Mouse (Mus musculus) intestine, embryonic 14.5 days (tissue): ENCODE measurements around the gene Dmrtc2. TPM values are rescaled to one million over a fixed set of nuclear protein-coding genes. Genes with fewer than 3 reads are reported as not detected.

Experiments used
- ATAC-seq: fragments of 200-750 bp; cut with Nextera tagmentation; replicated peaks from 2 replicates; pipeline ENCODE4 v1.8.0; 2017; ENCODE audit warnings: low read depth, moderate number of reproducible peaks, moderate TSS enrichment, moderate library complexity; ENCODE audit not compliant: low FRiP score, low TSS enrichment
- DNase-seq: peaks from one replicate; pipeline ENCODE4 v3.0.0-alpha.2; 2018; ENCODE audit warnings: low spot score
- H3K27ac ChIP-seq: fragments of 300-500 bp; sonication (generic); 2 replicates; pipeline ENCODE4 v1.5.1; 2014; ENCODE audit warnings: low read depth, mild to moderate bottlenecking, control low read depth
- H3K27me3 ChIP-seq: fragments of 300-500 bp; sonication (generic); replicated peaks from 2 replicates; pipeline ENCODE4 v1.6.1; 2014; ENCODE audit warnings: low read length, control low read depth; ENCODE audit not compliant: control insufficient read depth, insufficient read depth
- H3K36me3 ChIP-seq: fragments of 300-500 bp; sonication (generic); 2 replicates; pipeline ENCODE4 v1.6.1; 2014; ENCODE audit warnings: low read length, control low read depth; ENCODE audit not compliant: control insufficient read depth, insufficient read depth
- H3K4me1 ChIP-seq: fragments of 300-500 bp; sonication (generic); replicated peaks from 2 replicates; pipeline ENCODE4 v1.6.1; 2014; ENCODE audit warnings: low read length, control low read depth, mixed read lengths; ENCODE audit not compliant: control insufficient read depth, insufficient read depth
- H3K4me2 ChIP-seq: fragments of 300-500 bp; sonication (generic); 2 replicates; pipeline ENCODE4 v1.6.1; 2014; ENCODE audit warnings: low read length
- H3K4me3 ChIP-seq: fragments of 300-500 bp; sonication (generic); 2 replicates; pipeline ENCODE4 v1.5.1; 2014; ENCODE audit warnings: low read depth, low read length, control low read depth, mixed read lengths
- H3K9ac ChIP-seq: fragments of 300-500 bp; sonication (generic); 2 replicates; pipeline ENCODE4 v1.6.1; 2014; ENCODE audit warnings: mild to moderate bottlenecking, low read length
- H3K9me3 ChIP-seq: fragments of 300-500 bp; sonication (generic); 2 replicates; pipeline ENCODE4 v1.6.1; 2016; ENCODE audit warnings: low read length, control low read depth; ENCODE audit not compliant: control insufficient read depth
- WGBS: fragments of 180-500 bp; shearing (Covaris S2); extraction: QIAGEN DNeasy Blood & Tissue Kit; methylation state at CpG from one replicate; pipeline ENCODE4 v1.1.7; 2014; 5-methylcytosine and 5-hydroxymethylcytosine counted together
- polyA plus RNA-seq: library from polyadenylated mRNA; unstranded; fragments of >200 nt; fragmentation: Nextera tagmentation; extraction: Ambion mirVana; gene quantifications from 2 replicates; pipeline ENCODE4 v1.2.1, GENCODE M21; 2014

Gene Dmrtc2
- polyA plus RNA-seq, 1 experiment from 2014 or later = not detected

DNA sequence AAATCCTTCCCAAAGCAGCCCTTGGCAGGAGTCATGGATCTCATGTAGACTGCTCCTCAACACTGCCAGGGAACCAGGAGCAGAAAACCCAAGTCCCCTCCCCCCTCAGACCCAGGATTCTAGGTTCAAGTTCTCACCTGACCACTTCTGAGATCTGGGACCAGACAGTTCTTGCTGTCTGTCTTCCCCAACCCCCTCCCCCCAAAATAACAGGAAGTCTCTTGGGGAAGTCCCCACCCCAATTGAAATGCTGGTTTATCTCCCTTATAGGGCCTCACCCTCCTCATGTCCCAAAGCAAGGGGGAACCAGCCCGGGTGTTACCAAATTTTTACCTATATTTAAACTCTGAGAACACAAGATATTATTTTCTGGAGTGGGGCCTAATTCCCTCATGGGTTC, 32.0 kb downstream of the Dmrtc2 start:
- peak overlapping the region; percentile 88 for H3K27ac ChIP-seq

DNA sequence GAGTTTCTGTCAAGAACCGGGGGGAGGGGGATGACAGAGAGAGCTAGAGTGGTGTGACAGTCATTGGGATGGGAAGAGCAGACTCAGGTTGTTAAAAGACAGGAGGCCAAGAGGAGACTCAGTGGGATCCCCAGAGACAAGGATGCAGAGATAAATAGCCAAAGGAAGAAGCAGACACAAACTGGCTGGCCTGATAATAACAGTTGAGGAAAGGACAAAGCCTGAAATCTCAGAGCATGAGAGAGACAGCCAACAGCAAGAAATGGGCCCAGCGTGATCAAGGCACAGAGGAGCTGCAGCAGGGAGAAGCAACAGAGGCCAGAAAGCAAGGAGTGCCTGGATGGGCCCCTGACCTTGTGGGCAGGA, 32.4 kb downstream of the Dmrtc2 start:
- peak overlapping the region; percentile 70 for H3K4me3 ChIP-seq
- ATAC-seq = no peak
- H3K27me3 ChIP-seq = no peaks in the 10 kb centered on the region
- H3K9ac ChIP-seq = peak overlapping the region; percentile 80
- DNase-seq = no peak
- 47% methylated on average over 2 of the region's 2 CpGs for WGBS
- H3K9me3 ChIP-seq = no peaks in the 10 kb centered on the region
- peaks cover 27% of the 10 kb centered on the region for H3K4me1 ChIP-seq
- H3K4me2 ChIP-seq = peak overlapping the region; percentile 83
- peak overlapping the region; percentile 88 for H3K27ac ChIP-seq
- H3K36me3 ChIP-seq = no peaks in the 10 kb centered on the region

More for the DNA sequence above, 32.0 kb downstream of the Dmrtc2 start:
- Histone ChIP-seq H3K4me3 (peak overlapping the region; percentile 70; the same call in 1 of the 2 replicates), H3K9me3 (no peaks in the 10 kb centered on the region), H3K4me2 (peak overlapping the region; percentile 83; the same call in 1 of the 2 replicates), H3K36me3 (no peaks in the 10 kb centered on the region), H3K4me1 (peaks cover 23% of the 10 kb centered on the region), H3K27me3 (no peaks in the 10 kb centered on the region), H3K9ac (no peak overlapping the region)
- DNase-seq (no peak), ATAC-seq (no peak)
- 50% methylated on average over 1 of the region's 1 CpGs for WGBS

DNA sequence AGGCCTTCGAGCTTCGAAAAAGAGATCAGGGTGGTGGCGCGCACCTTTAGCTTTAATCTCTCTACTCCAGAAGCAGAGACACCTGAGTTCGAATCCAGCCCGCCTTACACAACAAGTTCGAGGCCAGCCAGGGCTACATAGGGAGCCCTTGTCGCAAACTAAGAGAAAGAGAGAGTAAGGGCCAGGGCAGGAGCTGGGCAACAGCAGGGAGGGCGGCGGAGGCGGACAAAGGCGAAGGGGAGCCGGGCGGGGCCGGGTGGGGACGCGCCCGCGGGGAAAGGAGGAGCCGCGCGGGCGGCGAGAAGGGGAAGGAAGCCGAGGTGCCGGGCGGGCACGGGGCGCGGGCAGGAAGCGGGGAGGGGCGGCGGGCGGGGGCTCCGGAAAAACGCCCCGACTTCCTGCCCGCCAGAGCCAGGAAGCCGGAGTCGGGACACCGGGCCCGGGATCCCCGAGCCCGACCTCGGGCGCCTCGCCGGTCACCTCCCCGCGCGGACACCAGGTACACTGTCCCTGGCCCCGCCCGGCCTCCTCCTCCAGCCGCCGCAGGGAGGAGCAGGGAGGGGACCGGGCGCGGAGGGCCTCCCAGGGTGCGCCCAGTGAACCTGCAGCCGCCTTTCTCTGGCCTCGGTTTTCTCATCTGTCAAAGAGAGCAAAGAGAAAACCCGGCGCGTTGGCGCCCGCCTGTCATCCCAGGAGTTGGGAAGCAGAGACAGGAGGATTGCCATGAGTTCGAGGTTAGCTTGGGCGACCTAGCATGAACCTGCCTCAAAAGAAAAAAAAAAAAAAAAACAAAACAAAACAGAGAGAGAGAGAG, 33.0 kb downstream of the Dmrtc2 start, which contains the start of gene Arhgef1:
Gene Arhgef1 (plus strand): TSS at position 283 of the 814 bp plus-strand sequence.
- ATAC-seq (peak; percentile 25; the same call in 1 of the 2 replicates), DNase-seq (peak; percentile 81)
- H3K4me3 ChIP-seq = peak within 1 kb of the TSS; percentile 70
- no peaks in the 10 kb centered on the region for H3K36me3 ChIP-seq
- H3K4me1 ChIP-seq = peaks cover 30% of the 10 kb centered on the region
- peak within 1 kb of the TSS; percentile 88 for H3K27ac ChIP-seq
- peak within 1 kb of the TSS; percentile 80 for H3K9ac ChIP-seq
- no peaks in the 10 kb centered on the region for H3K9me3 ChIP-seq
- H3K4me2 ChIP-seq = peak within 1 kb of the TSS; percentile 83
- WGBS = 6% methylated on average over 39 of the region's 68 CpGs
- H3K27me3 ChIP-seq = no peaks in the 10 kb centered on the region

DNA sequence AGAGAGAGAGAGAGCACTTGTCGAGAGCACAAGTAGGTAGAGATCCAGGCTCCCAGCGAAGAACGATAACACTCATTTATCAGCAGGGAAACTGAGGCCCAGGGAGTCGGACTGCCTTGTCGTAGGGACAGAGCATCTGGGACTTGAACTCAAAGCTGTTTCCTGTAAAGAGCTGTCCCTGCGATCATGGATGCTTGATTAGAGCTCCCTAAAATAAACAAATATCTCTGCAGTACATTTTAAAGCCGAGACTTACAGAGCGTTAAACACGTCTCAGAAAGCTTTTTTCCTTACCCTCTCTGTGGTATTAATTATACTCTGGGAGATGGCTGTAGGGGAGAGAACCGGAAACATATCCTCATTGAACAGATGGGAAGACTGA, 33.6 kb downstream of the Dmrtc2 start:
- peak overlapping the region; percentile 83 for H3K4me2 ChIP-seq
- 19% methylated on average over 10 of the region's 10 CpGs for WGBS
- ATAC-seq (no peak), DNase-seq (no peak)
- no peaks in the 10 kb centered on the region for H3K27me3 ChIP-seq
- H3K36me3 ChIP-seq = peaks cover 1% of the 10 kb centered on the region; the same call in 1 of the 2 replicates
- peak overlapping the region; percentile 80 for H3K9ac ChIP-seq
- peaks cover 30% of the 10 kb centered on the region for H3K4me1 ChIP-seq
- H3K27ac ChIP-seq = peak overlapping the region; percentile 88
- H3K9me3 ChIP-seq = no peaks in the 10 kb centered on the region
- H3K4me3 ChIP-seq = peak overlapping the region; percentile 70

DNA sequence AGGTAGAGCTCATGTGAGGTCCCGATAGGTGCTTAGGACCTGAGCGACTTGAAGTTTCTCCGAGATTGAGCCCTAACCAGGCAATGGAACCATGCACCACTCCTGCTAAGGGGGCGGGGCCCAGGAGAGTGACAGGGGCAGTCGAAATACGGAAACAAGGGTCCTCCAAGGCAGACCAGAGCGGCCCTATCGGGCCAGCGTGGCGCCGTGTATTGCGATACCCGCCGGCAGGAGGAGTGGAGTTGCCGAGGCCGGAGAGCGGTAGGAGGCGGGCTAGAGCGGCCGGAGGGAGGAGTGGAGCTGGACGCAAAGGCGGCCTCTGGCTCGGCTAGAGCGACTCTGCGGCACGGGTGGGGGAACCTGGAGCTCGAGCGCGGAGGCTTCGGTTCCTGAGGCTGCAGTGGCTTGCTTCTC, 34.2 kb downstream of the Dmrtc2 start:
- peaks cover 30% of the 10 kb centered on the region for H3K4me1 ChIP-seq
- H3K9ac ChIP-seq = peak overlapping the region; percentile 71
- H3K36me3 ChIP-seq = peaks cover 8% of the 10 kb centered on the region; the same call in 1 of the 2 replicates
- H3K9me3 ChIP-seq = no peaks in the 10 kb centered on the region
- DNase-seq (peak; percentile 95), ATAC-seq (peak; percentile 94)
- peak overlapping the region; percentile 83 for H3K4me2 ChIP-seq
- peak overlapping the region; percentile 70 for H3K4me3 ChIP-seq
- 1% methylated on average over 29 of the region's 30 CpGs for WGBS
- peak overlapping the region; percentile 88; the same call in 1 of the 2 replicates for H3K27ac ChIP-seq
- H3K27me3 ChIP-seq = no peaks in the 10 kb centered on the region

DNA sequence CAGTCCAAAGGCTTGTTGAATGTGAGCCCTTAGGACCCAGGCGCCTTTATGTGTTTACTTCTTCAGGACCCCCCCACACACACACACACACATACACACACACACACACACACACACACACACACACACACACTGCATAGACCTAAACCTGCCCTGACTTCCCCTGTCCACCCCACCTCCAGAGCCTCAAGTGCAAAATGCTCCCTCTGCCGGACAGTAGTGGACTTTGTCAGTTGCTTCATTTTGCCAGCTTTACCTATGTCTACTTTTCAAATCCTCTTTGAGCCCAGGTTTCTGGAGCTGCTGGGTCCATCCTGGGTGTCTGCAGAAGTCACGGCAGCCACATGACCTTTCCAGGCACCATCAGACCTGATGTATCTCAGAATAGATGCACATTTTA, 35.1 kb downstream of the Dmrtc2 start:
- peak overlapping the region; percentile 71 for H3K9ac ChIP-seq
- no peak overlapping the region for H3K27ac ChIP-seq
- no peaks in the 10 kb centered on the region for H3K9me3 ChIP-seq
- H3K4me1 ChIP-seq = peaks cover 30% of the 10 kb centered on the region
- H3K36me3 ChIP-seq = peaks cover 15% of the 10 kb centered on the region
- 19% methylated on average over 3 of the region's 3 CpGs for WGBS
- DNase-seq = no peak
- H3K4me3 ChIP-seq = peak overlapping the region; percentile 70
- peak overlapping the region; percentile 83 for H3K4me2 ChIP-seq
- no peaks in the 10 kb centered on the region for H3K27me3 ChIP-seq
- no peak for ATAC-seq

DNA sequence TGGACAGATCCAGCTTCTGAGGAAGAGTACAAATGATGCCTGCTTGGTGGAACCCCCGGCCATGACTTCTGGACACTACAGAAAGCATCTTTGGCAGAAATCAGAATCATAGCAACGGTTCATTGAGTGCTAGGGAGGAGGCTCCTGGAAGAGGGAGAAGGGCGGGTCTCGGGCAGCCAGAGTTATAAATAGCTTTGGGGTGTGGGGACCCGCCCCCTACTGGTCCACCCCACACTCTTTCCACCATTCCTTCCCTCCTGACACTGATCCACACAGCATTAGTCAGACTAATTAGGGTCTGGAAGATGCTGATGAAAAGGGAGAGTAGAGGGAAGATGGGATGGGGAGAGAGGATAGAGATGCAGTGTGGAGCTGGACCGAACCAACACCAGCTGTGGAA, 36.7 kb downstream of the Dmrtc2 start:
- ATAC-seq = no peak
- no peaks in the 10 kb centered on the region for H3K9me3 ChIP-seq
- no peak for DNase-seq
- H3K36me3 ChIP-seq = peaks cover 23% of the 10 kb centered on the region
- H3K9ac ChIP-seq = no peak overlapping the region
- H3K4me3 ChIP-seq = no peak overlapping the region
- H3K4me1 ChIP-seq = peaks cover 30% of the 10 kb centered on the region
- peak overlapping the region; percentile 23; the same call in 1 of the 2 replicates for H3K4me2 ChIP-seq
- H3K27ac ChIP-seq = no peak overlapping the region
- 33% methylated on average over 6 of the region's 6 CpGs for WGBS
- H3K27me3 ChIP-seq = no peaks in the 10 kb centered on the region

DNA sequence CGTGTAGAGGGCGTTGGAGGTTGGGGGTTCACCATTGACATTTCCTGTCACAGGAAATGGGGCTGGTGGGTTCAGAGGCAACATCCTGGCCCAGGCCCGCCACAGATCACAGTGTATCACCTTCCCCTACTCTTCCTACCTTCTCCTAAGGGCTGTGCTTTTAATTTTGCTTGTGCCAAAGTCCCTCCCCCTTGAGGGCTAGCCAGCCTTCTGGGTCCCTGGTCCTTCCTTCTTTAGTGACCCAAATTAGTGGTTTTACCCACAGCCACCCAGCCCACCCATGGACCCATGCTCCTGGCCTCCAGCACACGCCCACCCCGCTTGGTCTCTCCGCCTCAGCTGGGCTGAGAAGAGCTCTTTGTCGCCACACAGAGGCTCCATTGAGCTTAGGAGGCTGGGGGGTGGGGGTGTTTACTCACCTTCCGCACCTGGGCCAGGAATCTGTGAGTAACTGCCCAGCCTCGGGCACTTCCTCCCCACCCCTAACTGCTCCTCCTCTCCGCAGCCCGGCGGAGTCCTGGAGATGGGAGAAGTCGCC, 37.4 kb downstream of the Dmrtc2 start:
- WGBS = 25% methylated on average over 13 of the region's 13 CpGs
- DNase-seq (no peak), ATAC-seq (peak; percentile 9; the same call in 1 of the 2 replicates)
- Histone ChIP-seq H3K9ac (0 out of 2 replicates have a peak overlapping the region, but pooled peaks have one; percentile 13), H3K36me3 (peaks cover 26% of the 10 kb centered on the region), H3K9me3 (no peaks in the 10 kb centered on the region), H3K27me3 (no peaks in the 10 kb centered on the region), H3K4me1 (peaks cover 26% of the 10 kb centered on the region; the same call in 1 of the 2 replicates), H3K4me2 (peak overlapping the region; percentile 23), H3K4me3 (0 out of 2 replicates have a peak overlapping the region, but pooled peaks have one; percentile 1), H3K27ac (0 out of 2 replicates have a peak overlapping the region, but pooled peaks have one; percentile 43)
